Mouse (Mus musculus) adrenal gland, postnatal 10 days (tissue): Measurements from ENCODE around the gene Smarca4. TPM values are rescaled to one million over a fixed set of nuclear protein-coding genes. Genes with fewer than 3 reads are reported as not detected.
A peak's percentile ranks its signal among the peaks of the same experiment; 100 is the strongest.
"Not testable (repeated sequence)": the region's sequence is repeated elsewhere in the genome, so short reads cannot be mapped to it uniquely, and the experiment has no call there.

Experiments
- DNase-seq: peaks from one replicate; pipeline ENCODE4 v3.0.0; 2021; ENCODE audit warnings: mixed read lengths
- total RNA-seq, 2 experiments: library from RNA; stranded (reverse); gene quantifications; 2 replicates each; pipeline ENCODE4 v1.2.3; 2021

Smarca4 gene
- total RNA-seq, 2 experiments from 2014 or later, result 58.7 to 64.8 TPM

DNA sequence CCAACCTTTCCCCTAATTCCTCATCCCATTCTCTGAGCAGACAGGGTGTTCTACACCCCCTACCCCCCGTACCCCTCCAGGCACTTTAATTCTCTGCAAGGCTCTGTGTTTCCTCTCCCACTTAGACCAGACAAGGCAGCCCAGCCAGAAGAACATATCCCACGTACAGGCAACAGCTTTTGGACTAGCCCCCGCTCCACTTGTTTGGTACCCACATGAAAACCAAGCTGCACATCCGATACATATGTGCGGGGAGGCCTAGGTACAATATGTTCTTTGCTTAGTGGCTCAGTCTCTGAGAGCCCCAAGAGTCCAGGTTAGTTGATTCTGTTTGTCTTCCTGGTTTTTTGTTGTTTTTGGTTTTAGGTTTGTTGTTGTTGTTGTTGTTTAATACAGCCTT lies 46.1 kb downstream of the Smarca4 start:
- no peak for DNase-seq

GRCm38 (mm10) chr9:21668946-21669345 lies 53.0 kb downstream of the Smarca4 start:
- peak; percentile 39 for DNase-seq

- no peak for DNase-seq
Measured at GRCm38 (mm10) chr9:21670354-21670753, 54.4 kb downstream of the Smarca4 start.

GRCm38 (mm10) chr9:21671753-21672152 lies 55.8 kb downstream of the Smarca4 start:
- no peak for DNase-seq

DNA sequence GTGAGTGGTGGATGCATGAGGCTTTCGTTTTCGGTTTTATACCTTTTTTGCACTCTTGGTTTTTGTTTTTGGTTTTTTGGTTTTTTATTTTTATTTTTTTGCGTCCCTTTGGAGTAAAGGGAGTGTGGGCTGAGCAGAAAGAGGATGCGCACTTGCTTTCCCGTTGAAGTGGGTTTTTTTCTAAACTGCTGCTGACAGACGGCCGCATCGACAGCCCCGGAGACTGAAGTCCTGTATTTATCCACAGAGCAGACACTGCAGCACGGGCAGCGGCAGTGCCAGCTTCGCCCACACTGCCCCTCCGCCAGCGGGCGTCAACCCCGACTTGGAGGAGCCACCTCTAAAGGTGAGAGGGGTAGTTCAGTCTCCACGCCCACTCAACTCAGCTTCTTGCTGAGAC lies 61.7 kb downstream of the Smarca4 start:
- no peak for DNase-seq

- DNase-seq, result no peak
Measured at GRCm38 (mm10) chr9:21680448-21680847, 64.5 kb downstream of the Smarca4 start.

DNA sequence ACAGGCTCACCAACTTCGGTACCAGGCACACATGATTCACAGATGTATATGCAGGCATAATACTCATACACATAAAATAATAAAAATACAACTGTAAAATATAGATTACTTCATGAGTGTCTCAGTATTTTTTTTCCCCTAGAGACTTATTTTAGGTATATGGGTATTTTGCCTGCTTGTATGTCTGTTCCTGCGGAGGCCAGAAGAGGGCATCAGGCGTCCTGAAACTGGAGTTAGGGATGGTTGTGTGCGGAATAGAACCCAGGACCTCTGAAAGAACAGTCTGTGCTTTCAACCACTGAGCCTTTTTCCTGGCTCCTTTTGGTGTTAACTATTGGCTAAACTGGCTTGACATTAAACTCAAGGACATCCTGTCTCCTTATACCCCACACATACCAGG lies 66.9 kb downstream of the Smarca4 start:
- DNase-seq, result no peak

DNA sequence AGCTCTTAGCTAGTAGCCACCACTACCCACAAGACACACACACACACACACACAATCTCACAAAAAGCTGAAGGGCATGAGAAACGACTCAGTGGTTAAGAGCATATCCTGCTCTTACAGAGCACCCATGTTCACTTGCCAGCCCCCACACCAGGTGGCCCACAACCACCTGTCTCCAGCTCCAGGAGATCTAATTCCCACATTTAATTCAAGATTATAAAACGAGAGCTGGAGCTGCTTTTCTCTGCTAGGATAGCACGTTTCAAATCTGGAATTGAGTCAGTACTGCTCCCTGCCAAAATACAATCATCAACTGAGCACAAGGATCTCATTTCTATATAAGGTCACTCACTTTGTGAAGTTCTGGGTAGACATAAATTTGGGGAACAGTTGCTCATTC lies 67.9 kb downstream of the Smarca4 start:
- no peak for DNase-seq

- DNase-seq, result peak; percentile 21
Measured at GRCm38 (mm10) chr9:21688554-21688953, 72.6 kb downstream of the Smarca4 start.

GRCm38 (mm10) chr9:21690031-21690430 lies 74.1 kb downstream of the Smarca4 start:
- DNase-seq, result peak; percentile 51

GRCm38 (mm10) chr9:21691862-21692261 lies 75.9 kb downstream of the Smarca4 start:
- DNase-seq, result peak; percentile 57

- no peak for DNase-seq
Measured at GRCm38 (mm10) chr9:21692491-21692890, 76.5 kb downstream of the Smarca4 start.

- no peak for DNase-seq
Measured at GRCm38 (mm10) chr9:21694071-21694470, 78.1 kb downstream of the Smarca4 start.

DNA sequence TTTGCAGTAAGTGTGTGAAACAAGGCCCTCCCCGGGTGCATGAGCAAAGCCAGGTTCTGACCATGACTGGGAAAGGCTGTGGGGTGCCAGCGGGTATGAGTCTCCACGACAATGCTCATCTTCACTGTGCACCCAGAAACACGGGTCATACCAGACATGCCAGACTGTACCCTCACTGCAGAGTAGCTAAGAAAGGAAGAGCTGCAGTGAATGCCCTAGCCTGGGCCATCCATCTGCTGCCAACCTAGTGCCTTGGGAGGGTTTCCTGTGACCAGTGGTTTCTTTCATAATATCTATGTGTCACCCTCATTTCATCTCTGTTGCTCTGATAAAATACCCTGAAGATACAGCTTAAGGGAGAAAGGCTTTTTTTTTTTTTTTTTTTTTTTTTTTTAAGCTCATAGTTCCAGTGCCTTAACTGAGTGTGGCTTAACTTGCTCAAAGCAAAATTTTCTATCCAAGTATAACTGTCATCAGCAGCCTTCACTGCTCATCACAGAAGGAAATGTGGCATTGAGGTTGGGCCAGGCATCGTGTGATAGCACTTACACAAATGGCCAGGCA lies 79.3 kb downstream of the Smarca4 start:
- DNase-seq, result no peak

GRCm38 (mm10) chr9:21697121-21697520 lies 81.2 kb downstream of the Smarca4 start:
- DNase-seq, result no peak

DNA sequence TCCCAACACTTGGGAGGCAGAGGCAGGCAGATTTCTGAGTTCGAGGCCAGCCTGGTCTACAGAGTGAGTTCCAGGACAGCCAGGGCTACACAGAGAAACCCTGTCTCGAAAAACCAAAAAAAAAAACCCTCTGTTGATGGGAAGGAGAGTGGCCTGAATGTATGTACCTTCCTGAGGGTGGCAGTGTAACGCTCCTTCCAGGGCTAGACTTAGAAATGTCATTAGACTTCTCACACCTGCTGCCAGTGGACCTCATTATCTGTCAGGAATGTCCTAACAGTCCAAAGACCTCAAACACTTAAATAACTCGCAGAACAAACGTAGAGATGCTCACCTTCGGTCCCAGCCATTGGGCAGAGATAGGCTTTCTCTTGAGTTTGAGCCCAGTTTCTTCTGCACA lies 83.3 kb downstream of the Smarca4 start:
- not testable (repeated sequence) for DNase-seq

GRCm38 (mm10) chr9:21701091-21701490 lies 85.1 kb downstream of the Smarca4 start:
- DNase-seq, result no peak

DNA sequence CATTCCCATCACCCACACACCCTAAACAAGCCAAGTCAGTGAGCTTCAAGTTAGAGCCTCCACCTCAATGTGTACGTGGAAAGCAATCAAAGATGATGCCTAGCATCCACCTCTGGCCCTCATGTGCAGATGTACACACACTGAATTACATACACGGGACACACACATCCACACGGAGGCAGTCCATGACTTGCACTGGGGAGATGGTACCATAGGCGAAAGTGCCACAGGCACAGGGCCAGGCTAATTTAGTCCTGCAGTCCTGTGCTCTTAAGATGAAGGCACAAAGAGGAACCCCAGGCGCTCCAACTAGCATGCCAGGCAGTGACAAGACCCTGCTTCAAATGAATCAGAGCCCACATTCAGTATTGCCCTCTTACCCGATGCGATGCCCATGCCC lies 87.5 kb downstream of the Smarca4 start:
- DNase-seq, result no peak

GRCm38 (mm10) chr9:21706085-21706484 lies 90.1 kb downstream of the Smarca4 start:
- DNase-seq, result no peak

DNA sequence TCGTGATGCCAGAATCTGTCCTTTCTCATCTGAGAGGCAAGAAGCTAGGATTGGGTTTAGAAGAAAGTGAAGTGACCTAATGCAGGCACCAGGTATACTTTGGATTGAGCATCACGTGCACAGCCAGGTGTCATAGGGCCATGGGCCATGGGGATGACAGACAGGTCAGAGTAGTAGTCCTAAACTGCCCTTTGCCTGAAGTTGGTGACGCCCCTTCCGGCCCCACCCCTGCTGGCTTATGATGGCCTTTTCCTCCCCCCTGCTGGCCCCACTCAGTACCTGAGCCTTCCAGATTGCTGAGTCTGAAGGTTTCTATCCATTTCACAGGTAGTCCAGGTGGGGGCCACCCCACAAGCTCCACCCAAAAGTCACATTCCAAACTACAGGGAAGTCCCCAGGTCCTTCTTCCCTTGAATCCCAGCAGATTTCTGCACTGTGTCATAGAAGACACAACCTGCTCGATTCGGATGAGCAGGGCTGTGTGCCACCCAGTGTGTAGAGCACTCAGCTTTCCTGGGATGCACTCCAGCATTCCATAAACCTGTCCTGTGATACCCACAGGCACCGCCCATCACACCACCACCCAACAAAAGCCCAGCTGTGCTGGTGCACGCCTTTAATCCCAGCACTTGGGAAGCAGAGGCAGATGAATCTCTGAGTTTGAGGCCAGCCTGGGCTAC lies 90.8 kb downstream of the Smarca4 start:
- DNase-seq, result no peak

- DNase-seq, result no peak
Measured at GRCm38 (mm10) chr9:21709340-21709739, 93.4 kb downstream of the Smarca4 start.

DNA sequence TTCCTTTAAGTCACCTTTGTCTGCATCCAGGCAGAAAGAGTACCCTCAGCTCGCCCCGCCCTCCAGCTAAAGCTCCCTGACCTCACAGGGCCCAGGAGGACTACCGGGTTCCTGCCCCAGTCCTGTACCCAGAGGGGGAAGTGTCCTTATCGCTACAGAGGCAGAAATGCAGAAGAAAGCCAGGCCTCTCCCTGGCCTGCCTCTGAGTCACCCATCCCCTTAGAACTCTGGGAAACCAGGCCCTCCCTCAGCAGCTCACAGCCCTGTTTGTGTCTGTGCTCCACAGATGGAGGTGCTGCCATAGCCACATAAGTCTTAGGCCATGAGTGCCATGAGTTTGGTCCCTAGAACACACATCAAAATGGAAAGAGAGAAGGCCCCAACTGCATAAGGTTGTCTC lies 99.3 kb downstream of the Smarca4 start:
- peak; percentile 47 for DNase-seq

GRCm38 (mm10) chr9:21717015-21717414 lies 101.0 kb downstream of the Smarca4 start:
- DNase-seq, result no peak

DNA sequence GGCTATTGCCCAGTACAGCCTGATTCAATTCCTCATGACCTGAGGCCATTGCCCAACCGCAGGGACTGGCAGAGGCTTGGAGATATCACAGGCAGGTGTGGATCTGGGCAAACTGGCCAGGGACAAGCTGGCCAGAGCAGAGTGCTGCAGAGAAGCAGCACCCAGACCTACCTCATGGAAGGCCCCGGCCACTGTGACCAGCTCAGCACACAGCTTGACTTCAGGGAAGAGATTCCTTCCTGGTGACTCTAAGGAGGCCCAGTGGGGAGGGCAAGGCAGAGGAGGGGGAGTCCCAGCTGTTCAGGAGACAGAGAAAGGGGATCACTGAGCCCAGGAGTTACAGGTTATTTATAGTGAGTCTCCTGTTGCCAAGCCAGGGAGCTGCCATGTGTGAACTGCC lies 105.1 kb downstream of the Smarca4 start:
- no peak for DNase-seq
